Mouse (Mus musculus) heart, postnatal 10 days (tissue): ENCODE measurements around the gene Gm40460. TPM values are rescaled to one million over a fixed set of nuclear protein-coding genes. Genes with fewer than 3 reads are reported as not detected.
"Not testable (repeated sequence)": the region's sequence is repeated elsewhere in the genome, so short reads cannot be mapped to it uniquely, and the experiment has no call there.

Experiments used
- DNase-seq, 2 experiments: peaks; one replicate each; pipeline ENCODE4 v3.0.0; 2021
- intact Hi-C: fragments of 180-260 bp; cut with DNase I; formaldehyde crosslinking; loops from one replicate; pipeline ENCODE4 v1.15.1; 2025
- total RNA-seq, 2 experiments: library from RNA; stranded (reverse); gene quantifications; 2 replicates each; pipeline ENCODE4 v1.2.3; 2021

Gm40460 gene
- not detected for total RNA-seq

DNA sequence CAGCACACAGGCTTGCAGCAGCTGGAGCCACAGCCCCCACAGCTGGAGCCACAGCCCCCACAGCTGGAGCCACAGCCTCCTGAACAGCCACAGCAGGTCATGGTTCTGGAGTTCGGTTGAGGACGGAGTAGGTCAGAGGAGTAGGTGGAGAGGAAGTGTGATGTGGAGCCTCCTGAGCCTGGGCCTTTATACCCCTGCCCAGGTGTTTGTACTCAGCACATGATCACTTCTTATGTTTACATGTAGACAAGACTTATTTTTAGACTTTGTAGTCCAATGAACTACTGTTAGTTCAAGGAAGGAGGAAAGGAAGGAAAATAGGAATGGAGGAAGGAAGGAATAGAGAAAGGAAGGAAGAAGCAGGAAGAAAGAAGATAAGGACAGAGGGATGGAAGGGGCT is at the start of gene Gm40460:
Gm40460 (minus strand) TSS at position 101 of the 400 bp plus-strand sequence.
- intact Hi-C loops, result no loop called here
- DNase-seq, result no peak

DNA sequence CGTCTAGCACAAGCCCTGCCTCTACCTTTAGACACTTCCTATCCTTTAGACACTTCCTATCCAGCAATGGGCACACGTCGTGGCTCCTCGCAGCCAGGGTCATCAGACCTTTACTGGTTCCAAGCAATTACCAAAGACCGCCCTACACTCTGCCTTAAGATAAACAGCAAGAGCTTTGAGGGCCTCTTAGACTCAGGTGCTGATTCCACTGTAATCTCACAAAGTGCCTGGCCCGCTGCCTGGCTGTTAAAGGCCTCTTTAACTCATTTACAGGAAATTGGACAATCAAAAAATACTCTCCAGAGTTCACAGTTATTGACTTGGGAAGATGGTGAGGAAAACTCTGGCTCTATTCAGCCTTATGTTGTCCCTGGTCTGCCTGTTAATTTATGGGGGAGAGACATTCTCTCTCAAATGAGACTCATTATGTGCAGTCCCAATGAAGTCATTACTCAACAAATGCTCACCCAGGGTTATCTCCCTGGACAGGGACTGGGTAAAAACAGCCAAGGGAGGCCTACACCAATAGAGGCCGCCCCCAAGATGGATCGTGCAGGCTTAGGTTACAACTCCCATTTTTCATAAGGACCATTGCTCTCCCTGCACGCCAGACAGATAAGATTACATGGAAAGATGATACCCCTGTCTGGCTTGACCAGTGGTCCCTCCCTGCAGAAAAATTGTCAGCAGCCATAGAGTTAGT is 45.2 kb upstream of the Gm40460 start:
- DNase-seq, intact Hi-C loops: not testable (repeated sequence)

DNA sequence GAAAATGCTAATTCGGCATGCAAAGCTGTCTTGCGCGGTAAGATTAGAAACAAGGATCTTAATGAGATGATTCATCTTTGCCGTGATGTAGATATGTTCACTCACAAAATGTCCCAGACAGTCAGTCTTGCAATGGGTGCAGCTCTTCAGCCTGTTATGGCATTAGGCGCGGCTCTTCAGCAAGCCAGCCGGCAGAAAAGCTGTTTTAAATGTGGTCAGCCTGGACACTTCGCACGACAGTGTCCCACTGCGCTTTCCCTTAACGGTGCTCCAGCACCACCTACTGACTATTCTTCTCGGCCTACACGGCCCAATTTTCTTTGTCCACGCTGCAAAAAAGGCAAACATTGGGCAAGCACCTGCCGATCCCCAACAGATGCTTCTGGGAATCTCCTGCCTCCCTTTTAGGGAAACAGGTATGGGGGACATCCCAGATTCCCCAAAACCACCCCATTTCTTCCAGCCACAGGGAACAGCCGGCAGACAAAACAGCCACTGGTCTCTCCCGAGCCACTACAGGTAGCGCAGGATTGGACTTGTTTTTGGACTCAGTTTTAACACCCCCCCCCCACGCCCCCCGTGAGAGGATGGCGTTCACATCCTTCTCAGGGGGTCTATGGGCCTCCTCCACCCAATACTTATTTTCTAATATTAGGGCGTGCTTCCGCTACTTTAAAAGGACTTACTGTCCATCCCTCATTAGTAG is 44.4 kb upstream of the Gm40460 start:
- intact Hi-C loops, result no loop called here
- peak; percentile 46 to 64 for DNase-seq

- peak; percentile 92 to 96 for DNase-seq
- intact Hi-C loops, result loop anchor here (1.0 kb wide), 1 partner anchor 138 kb away; no protein-coding TSS in a partner anchor
These were observed 43.8 kb upstream of the Gm40460 start for GRCm38 (mm10) chr7:142284615-142285080.

- DNase-seq, result peak; percentile 72 to 79
- intact Hi-C loops, result loop anchor here (1.0 kb wide), 1 partner anchor 138 kb away; no protein-coding TSS in a partner anchor
These were observed 43.2 kb upstream of the Gm40460 start for GRCm38 (mm10) chr7:142284023-142284591.

GRCm38 (mm10) chr7:142282847-142283246 is 42.0 kb upstream of the Gm40460 start:
- DNase-seq, intact Hi-C loops: not testable (repeated sequence)

- intact Hi-C loops, DNase-seq: not testable (repeated sequence)
These were observed 38.4 kb upstream of the Gm40460 start for GRCm38 (mm10) chr7:142279291-142279690.

- intact Hi-C loops, result not testable (repeated sequence)
- DNase-seq, result peak; percentile 69 to 83
These were observed 37.3 kb upstream of the Gm40460 start for GRCm38 (mm10) chr7:142278183-142278582.

DNA sequence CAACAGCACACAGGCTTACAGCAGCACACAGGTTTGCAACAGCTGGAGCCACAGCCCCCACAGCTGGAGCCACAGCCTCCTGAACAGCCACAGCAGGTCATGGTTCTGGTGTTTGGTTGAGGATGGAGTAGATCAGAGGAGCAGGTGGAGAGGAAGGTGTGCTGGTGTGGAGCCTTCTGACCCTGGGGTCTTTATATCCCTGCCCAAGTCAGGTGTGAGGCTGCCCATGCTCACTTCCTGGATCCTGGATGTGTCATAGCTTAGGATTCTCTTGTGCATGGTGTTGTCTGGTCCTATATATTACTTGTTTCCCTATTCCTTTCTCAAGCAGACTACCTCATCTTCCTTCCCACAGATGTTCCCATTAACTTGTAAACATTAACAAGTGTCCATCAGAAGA is 33.4 kb upstream of the Gm40460 start, which contains the start of gene Gm4559:
Gm4559 (minus strand) TSS at position 101 of the 400 bp plus-strand sequence.
- intact Hi-C loops, DNase-seq: not testable (repeated sequence)

DNA sequence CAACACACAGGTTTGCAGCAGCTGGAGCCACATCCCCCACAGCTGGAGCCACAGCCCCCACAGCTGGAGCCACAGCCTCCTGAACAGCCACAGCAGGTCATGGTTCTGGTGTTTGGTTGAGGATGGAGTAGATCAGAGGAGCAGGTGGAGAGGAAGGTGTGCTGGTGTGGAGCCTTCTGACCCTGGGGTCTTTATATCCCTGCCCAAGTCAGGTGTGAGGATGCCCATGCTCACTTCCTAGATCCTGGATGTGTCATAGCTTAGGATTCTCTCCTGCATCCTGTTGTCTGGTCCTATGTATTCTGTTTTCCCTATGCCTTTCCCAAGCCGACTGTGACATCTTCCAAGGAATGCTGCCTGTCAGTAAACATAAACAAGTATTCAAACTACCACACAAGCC is 17.4 kb upstream of the Gm40460 start, which contains the start of gene Gm2431:
Gm2431 (minus strand) TSS at position 101 of the 400 bp plus-strand sequence.
- intact Hi-C loops, DNase-seq: not testable (repeated sequence)

GRCm38 (mm10) chr7:142255517-142255916 is 14.6 kb upstream of the Gm40460 start:
- peak; percentile 31 to 55 for DNase-seq
- intact Hi-C loops, result no loop called here

DNA sequence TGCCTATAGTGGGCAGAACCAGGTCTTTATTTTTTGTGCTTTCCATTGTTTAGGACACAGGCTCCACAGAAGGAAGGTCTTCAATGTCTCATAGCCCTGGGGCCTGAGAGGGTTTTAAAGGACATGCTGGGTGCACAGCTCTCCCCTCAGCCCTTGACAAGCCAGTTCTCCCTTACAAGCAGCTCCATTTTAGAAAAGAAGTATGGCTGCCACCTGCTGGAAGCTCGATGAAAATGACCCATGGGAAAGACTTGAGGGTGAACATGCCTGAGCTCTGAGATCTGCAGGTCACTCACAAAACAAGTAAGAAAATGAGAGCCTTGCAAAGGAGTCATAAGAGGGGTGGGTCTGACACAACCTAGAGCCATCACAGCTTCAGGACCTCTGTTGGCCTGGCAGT is 8.9 kb upstream of the Gm40460 start:
- DNase-seq, result peak; percentile 41 to 63
- intact Hi-C loops, result loop anchor here (1.0 kb wide), 1 partner anchor 104 kb away; no protein-coding TSS in a partner anchor

- no peak for DNase-seq
- intact Hi-C loops, result no loop called here
These were observed 9.3 kb downstream of the Gm40460 start for GRCm38 (mm10) chr7:142231540-142231939.

- DNase-seq, intact Hi-C loops: not testable (repeated sequence)
These were observed 11.0 kb downstream of the Gm40460 start, which contains the start of gene Krtap5-5 for GRCm38 (mm10) chr7:142229871-142230270. TSS of gene Krtap5-5 (minus strand) at chr7:142229971.

DNA sequence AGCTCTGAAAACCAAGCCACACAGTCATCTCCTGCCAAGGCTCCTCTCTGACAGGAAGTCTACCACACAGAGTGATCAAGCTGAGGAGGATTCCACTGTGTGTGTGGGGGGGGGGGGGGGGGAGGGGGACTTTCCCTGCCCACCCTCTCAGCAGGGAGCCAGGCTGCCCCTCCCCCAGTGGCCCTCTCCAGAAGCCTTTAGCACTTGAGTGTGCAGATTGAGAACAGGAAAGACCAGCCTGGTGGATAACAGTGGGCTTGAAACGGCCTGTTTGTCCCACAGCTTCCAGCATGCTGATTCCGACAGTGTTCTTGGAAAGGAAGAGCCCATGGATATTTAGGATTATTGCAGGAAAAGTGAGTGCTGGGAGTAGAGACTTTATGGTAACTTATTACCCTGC is 16.4 kb downstream of the Gm40460 start:
- intact Hi-C loops, result no loop called here
- DNase-seq, result no peak

DNA sequence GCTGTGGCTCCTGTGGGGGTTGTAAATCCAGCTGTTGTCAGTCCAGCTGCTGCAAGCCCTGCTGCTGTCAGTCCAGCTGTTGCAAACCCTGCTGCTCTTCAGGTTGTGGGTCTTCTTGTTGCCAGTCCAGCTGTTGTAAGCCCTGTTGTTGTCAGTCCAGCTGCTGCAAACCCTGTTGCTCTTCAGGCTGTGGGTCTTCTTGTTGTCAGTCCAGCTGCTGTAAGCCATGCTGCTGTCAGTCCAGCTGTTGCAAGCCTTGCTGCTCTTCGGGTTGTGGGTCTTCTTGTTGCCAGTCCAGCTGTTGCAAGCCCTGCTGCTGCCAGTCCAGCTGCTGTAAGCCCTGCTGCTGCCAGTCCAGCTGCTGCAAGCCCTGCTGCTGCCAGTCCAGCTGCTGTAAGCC is 28.7 kb downstream of the Gm40460 start:
- DNase-seq, intact Hi-C loops: not testable (repeated sequence)

GRCm38 (mm10) chr7:142211559-142211958 is 29.3 kb downstream of the Gm40460 start, which contains the start of gene Gm7579:
TSS of gene Gm7579 (plus strand) at chr7:142211859.
- intact Hi-C loops, result no loop called here
- no peak for DNase-seq

- intact Hi-C loops, DNase-seq: not testable (repeated sequence)
These were observed 34.0 kb downstream of the Gm40460 start for GRCm38 (mm10) chr7:142206891-142207290.

DNA sequence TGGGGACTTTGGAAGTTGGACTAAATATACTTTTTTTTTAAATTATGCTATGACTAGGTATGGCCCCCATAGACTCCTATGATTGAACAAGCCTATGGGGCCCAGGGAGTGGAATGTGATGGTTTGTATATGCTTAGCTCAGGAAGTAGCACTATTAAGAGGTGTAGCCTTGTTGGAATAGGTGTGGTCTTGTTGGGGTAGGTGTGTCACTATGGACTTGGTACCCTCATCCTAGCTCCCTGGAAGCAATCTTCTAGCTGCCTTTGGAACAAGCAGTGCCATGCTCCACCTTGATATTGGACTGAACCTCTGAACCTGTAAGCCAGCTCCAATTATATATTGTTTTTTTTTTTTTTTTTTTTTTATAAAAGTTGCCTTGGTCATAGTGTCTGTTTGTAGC is 35.4 kb downstream of the Gm40460 start:
- intact Hi-C loops, result no loop called here
- no peak for DNase-seq

DNA sequence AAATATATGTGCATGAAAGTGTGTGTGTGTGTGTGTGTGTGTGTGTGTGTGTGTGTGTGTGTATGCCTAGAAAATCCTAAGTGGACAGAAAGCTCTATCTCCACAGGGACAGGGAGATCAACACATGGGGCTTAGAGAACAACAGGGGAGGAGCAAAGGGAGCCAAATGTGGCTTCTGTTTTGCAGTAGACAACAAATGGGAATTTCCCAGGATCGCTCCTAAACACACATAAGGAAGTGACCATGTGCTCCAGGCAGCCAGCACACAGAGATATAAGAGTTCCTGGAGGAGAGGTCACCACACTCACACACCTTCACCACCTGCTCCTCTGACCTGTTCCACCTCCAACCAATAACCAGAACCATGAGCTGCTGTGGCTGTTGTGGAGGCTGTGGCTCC is 39.8 kb downstream of the Gm40460 start, which contains the start of gene Krtap5-3:
Krtap5-3 (plus strand) TSS at position 301 of the 400 bp plus-strand sequence.
- intact Hi-C loops, result no loop called here
- no peak for DNase-seq

DNA sequence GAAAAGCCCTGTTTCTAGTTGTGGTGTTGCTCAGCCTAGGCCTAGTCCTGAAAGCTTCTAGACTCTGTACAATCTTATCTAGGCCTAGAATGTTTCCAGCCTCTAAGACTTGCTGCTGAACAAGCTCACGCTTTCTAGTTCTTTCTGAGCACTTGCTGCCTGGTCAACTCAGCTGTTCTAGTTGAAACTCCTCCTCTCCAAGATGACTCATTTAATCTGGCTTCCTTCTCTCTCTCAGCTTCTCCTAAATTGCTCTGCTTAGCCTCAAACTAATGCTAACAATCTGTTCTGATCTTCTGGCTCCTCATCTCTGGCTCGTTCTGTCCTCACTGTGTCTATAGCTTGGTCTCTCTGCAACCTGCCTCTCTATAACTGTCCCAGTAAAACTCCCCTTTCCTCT is 42.1 kb downstream of the Gm40460 start:
- intact Hi-C loops, result no loop called here
- DNase-seq, result no peak
